Mouse (Mus musculus) midbrain, postnatal 0 days (tissue): ENCODE measurements at regions not wholly inside any gene's neighbourhood (a gene's known extent, or its start where the extent isn't known, plus 50 kb on each side); places are given as distances from the start of the nearest gene placed in this dataset.

ENCODE experiments used
- ATAC-seq: fragments of 200-750 bp; cut with Nextera tagmentation; 2 replicates; pipeline ENCODE4 v1.8.0; 2017; ENCODE audit warnings: moderate number of reproducible peaks, mild to moderate bottlenecking, moderate TSS enrichment, moderate library complexity; ENCODE audit not compliant: low FRiP score
- DNase-seq: peaks from one replicate; pipeline ENCODE4 v3.0.0-alpha.2; 2015; ENCODE audit warnings: low spot score
- H3K27ac ChIP-seq: fragments of 300-500 bp; sonication (generic); 2 replicates; pipeline ENCODE4 v1.5.1; 2014; ENCODE audit warnings: low read depth, mild to moderate bottlenecking, low read length, mixed read lengths
- H3K27me3 ChIP-seq: fragments of 300-500 bp; sonication (generic); 2 replicates; pipeline ENCODE4 v1.6.1; 2014; ENCODE audit warnings: low read length, control low read depth, mixed read lengths; ENCODE audit not compliant: insufficient read depth
- H3K36me3 ChIP-seq: fragments of 300-500 bp; sonication (generic); 2 replicates; pipeline ENCODE4 v1.6.1; 2014; ENCODE audit warnings: low read length, control low read depth, mixed read lengths; ENCODE audit not compliant: insufficient read depth
- H3K4me1 ChIP-seq: fragments of 300-500 bp; sonication (generic); 2 replicates; pipeline ENCODE4 v1.6.1; 2014; ENCODE audit warnings: mild to moderate bottlenecking, control low read depth, antibody characterized with exemption, low read length, mixed read lengths; ENCODE audit not compliant: insufficient read depth
- H3K4me2 ChIP-seq: fragments of 300-500 bp; sonication (generic); 2 replicates; pipeline ENCODE4 v1.6.1; 2014; ENCODE audit warnings: low read depth, mild to moderate bottlenecking, low read length, mixed read lengths; ENCODE audit not compliant: poor library complexity, severe bottlenecking
- H3K4me3 ChIP-seq: fragments of 300-500 bp; sonication (generic); 2 replicates; pipeline ENCODE4 v1.5.1; 2014; ENCODE audit warnings: low read depth, mild to moderate bottlenecking, low read length, moderate library complexity
- H3K9ac ChIP-seq: fragments of 300-500 bp; sonication (generic); replicated peaks from 2 replicates; pipeline ENCODE4 v1.6.1; 2014; ENCODE audit warnings: mild to moderate bottlenecking, low read length, moderate library complexity, mixed read lengths; ENCODE audit not compliant: poor library complexity, severe bottlenecking
- H3K9me3 ChIP-seq: fragments of 300-500 bp; sonication (generic); 2 replicates; pipeline ENCODE4 v1.6.1; 2016; ENCODE audit warnings: low read length, control low read depth
- CTCF ChIP-seq: IDR thresholded peaks from 2 replicates; pipeline ENCODE4 v1.5.1; 2016; ENCODE audit warnings: antibody characterized with exemption, mild to moderate bottlenecking
- WGBS: fragments of 180-500 bp; shearing (Covaris S2); extraction: QIAGEN DNeasy Blood & Tissue Kit; methylation state at CpG from one replicate; pipeline ENCODE4 v1.1.7; 2014; 5-methylcytosine and 5-hydroxymethylcytosine counted together

DNA sequence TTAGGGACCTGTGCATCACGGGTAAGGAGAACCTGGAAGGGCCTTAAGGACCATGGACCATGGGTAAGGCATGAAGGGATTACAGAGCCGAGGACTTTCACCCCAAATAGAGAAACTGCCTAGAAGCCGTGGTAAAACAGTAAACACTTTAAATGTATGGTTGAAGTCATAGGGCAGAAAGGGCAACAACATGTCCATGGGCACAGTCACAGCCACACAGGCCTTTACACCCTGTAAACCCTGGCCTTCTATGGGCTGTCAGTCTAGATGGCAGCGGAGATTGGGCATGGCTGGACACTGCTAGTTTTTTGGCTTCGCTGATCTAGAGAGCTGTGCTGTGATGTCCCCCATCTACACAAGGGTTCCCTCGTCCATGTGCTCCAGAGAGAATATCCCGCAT lies 127.4 kb downstream of the Tex29 start:
- TF ChIP-seq CTCF = no peak

DNA sequence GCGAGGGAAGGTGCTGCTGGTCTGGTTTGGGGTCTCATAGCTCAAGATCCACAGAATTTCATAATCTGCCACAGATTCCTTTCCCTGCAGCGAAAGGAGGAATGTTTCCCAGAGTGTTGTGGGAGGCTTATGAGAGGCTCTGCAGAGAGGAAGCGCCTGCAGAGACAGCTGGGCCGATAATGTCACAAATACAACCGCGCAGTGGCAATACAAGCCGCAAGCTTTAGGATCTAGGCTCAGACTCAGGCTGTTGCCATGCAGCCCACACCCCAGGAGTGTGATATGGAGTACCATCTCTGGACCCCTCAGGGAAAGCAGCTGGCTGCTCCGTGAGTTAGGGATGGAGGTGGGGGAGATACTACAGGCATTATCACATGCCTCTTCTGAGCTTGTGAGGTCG lies 130.2 kb downstream of the Tex29 start:
- H3K36me3 ChIP-seq = no peaks in the 10 kb centered on the region
- WGBS = 82% methylated on average over 9 of the region's 9 CpGs
- DNase-seq (no peak), ATAC-seq (no peak)
- H3K4me1 ChIP-seq = no peaks in the 10 kb centered on the region
- H3K27me3 ChIP-seq = no peaks in the 10 kb centered on the region
- H3K9me3 ChIP-seq = no peaks in the 10 kb centered on the region
- no peak overlapping the region for H3K4me2 ChIP-seq
- no peak overlapping the region for H3K4me3 ChIP-seq
- no peak for TF ChIP-seq CTCF
- no peak overlapping the region for H3K9ac ChIP-seq
- no peak overlapping the region for H3K27ac ChIP-seq

More for the DNA sequence above, 127.4 kb downstream of the Tex29 start:
- no peak for DNase-seq
- Histone ChIP-seq H3K27ac (no peak overlapping the region), H3K9me3 (no peaks in the 10 kb centered on the region), H3K4me2 (no peak overlapping the region), H3K36me3 (no peaks in the 10 kb centered on the region), H3K4me1 (no peaks in the 10 kb centered on the region), H3K9ac (no peak overlapping the region), H3K27me3 (no peaks in the 10 kb centered on the region), H3K4me3 (no peak overlapping the region)
- WGBS = 93% methylated on average over 7 of the region's 7 CpGs
- ATAC-seq = no peak

DNA sequence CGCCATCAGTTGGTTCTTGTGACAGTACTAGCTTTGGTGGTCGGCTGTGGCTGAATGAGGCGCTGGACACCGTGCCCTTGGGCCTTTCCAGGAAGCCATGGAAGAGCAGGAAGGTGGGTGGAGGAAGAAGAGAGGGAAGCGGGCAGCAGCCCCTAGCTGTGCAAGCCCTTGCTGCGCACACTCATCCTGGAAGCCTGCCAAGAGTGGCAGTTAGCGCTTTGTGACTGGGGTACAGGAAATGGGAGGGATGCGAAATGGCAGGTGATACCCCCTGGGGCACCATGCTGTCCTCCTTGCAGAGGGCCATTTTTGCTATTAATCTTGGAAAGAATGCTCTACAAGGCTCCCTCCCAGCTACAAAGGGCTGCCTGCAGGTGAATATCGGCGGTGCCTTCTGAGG lies 133.2 kb downstream of the Tex29 start:
- no peak for ATAC-seq
- Histone ChIP-seq H3K4me1 (no peaks in the 10 kb centered on the region), H3K27ac (no peak overlapping the region), H3K9ac (no peak overlapping the region), H3K4me3 (no peak overlapping the region), H3K9me3 (no peaks in the 10 kb centered on the region), H3K4me2 (no peak overlapping the region), H3K36me3 (no peaks in the 10 kb centered on the region), H3K27me3 (no peaks in the 10 kb centered on the region)
- TF ChIP-seq CTCF = no peak
- DNase-seq = peak; percentile 20
- WGBS = 53% methylated on average over 10 of the region's 10 CpGs

DNA sequence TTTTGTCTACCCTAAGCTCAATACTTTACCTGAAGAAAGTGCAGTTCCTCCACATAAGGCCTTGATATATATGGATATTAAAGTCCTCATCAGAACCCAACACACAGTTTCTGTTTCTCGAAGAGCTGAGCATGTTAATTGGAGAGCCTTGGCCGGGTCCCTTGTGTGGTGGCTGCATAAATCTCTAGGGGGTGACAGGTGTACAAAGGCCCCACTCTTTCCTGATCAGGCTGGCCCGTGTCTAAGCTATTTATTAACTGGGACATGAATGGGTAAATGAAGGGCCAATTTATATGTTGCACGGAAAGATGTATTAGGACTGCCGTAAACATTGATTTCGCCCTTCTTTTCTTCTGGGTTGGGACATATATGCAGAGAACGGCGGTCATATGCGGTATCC lies 136.8 kb downstream of the Tex29 start:
- Histone ChIP-seq H3K4me2 (no peak overlapping the region), H3K4me1 (no peaks in the 10 kb centered on the region), H3K9ac (no peak overlapping the region), H3K36me3 (no peaks in the 10 kb centered on the region), H3K9me3 (no peaks in the 10 kb centered on the region), H3K27ac (no peak overlapping the region), H3K4me3 (no peak overlapping the region), H3K27me3 (no peaks in the 10 kb centered on the region)
- WGBS = 57% methylated on average over 9 of the region's 9 CpGs
- no peak for DNase-seq
- ATAC-seq = no peak
- TF ChIP-seq CTCF = no peak

DNA sequence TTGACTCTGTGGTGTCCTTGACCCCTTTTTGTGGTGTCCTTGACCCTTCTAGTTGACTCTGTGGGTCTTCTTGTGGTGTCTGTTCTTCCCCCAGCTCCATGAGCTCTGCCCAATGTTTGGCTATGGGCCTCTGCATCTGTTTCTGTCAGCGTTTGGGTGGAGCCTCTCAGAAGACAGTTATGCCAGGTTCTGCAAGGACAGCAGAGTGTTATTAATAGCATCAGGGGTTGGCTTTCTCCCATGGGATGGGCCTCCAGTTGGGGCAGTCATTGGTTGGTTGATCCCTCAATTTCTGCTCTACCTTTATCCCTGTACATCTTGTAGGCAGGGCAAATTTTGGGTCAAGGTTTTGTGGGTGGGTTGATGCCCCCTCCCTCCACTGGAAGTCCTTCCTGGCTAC lies 138.8 kb downstream of the Tex29 start:
- Histone ChIP-seq H3K9me3 (no peaks in the 10 kb centered on the region), H3K9ac (no peak overlapping the region), H3K27ac (no peak overlapping the region), H3K4me2 (no peak overlapping the region), H3K4me1 (no peaks in the 10 kb centered on the region), H3K36me3 (no peaks in the 10 kb centered on the region), H3K4me3 (no peak overlapping the region), H3K27me3 (no peaks in the 10 kb centered on the region)
- ATAC-seq = no peak
- DNase-seq = no peak
- TF ChIP-seq CTCF = no peak
- WGBS = 81% methylated on average over 1 of the region's 1 CpGs

DNA sequence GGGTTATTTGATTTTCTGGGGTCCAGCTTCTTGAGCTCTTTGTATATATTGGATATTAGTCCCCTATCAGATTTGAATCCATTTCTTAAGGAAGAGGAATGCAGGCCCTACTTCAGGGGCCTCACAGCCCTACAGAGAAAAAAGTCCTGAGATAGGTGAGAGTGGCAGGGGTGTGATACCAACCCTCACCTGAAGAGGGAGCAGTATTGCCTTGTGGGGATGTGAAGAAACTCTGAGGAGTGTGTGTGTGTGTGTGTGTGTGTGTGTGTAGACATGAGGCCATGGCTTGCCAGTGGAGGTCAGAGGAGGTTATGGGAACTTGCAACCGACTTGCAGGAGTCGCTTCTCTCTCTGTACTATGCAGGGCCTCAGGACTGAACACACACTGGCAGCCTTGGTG lies 141.2 kb downstream of the Tex29 start:
- H3K4me2 ChIP-seq = no peak overlapping the region
- H3K27ac ChIP-seq = no peak overlapping the region
- no peaks in the 10 kb centered on the region for H3K27me3 ChIP-seq
- WGBS = 77% methylated on average over 2 of the region's 2 CpGs
- H3K9me3 ChIP-seq = no peaks in the 10 kb centered on the region
- no peak overlapping the region for H3K9ac ChIP-seq
- DNase-seq = no peak
- H3K36me3 ChIP-seq = no peaks in the 10 kb centered on the region
- no peak for ATAC-seq
- H3K4me3 ChIP-seq = no peak overlapping the region
- no peaks in the 10 kb centered on the region for H3K4me1 ChIP-seq
- TF ChIP-seq CTCF = peak; percentile 50

DNA sequence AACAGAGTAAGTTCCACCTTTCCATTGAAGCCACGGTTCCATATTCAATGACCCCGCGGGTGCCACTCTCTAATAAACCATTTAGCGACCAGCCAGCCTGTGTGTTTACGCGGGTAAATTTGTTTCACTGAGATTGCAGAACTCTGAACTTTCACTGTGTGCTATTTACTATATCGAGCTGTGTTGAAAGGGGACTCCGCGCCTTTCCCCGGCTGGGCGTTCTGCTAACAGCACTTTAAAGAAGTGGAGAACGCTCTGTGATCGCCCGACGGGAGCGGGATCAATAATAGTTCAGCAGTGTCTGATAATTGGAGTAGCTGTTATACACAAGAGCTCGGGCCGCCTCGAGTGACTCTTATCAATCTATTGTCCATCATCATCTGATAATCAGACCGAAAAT lies 149.8 kb downstream of the Tex29 start:
- DNase-seq (no peak), ATAC-seq (no peak)
- TF ChIP-seq CTCF = no peak
- Histone ChIP-seq H3K9ac (no peak overlapping the region), H3K4me3 (no peak overlapping the region), H3K4me2 (no peak overlapping the region), H3K27ac (no peak overlapping the region), H3K36me3 (no peaks in the 10 kb centered on the region), H3K9me3 (no peaks in the 10 kb centered on the region), H3K4me1 (no peaks in the 10 kb centered on the region), H3K27me3 (no peaks in the 10 kb centered on the region)
- 79% methylated on average over 20 of the region's 20 CpGs for WGBS
